ENCODE assay signal across 8 mouse cellular contexts in genomic region chr11:72796296-72796687, GRCm38 (mm10). TPM values are rescaled to one million over a fixed set of nuclear protein-coding genes. Genes with fewer than 3 reads are reported as not detected.
DNase-seq lines count a peak whose midpoint lies in the region; ATAC-seq and TF ChIP-seq lines count a peak whose summit lies in the region.

No protein-coding gene starts in this region.

- peak overlapping the region; percentile 97 for H3K9ac ChIP-seq in heart, adult 2 months (ENCODE audit: low read depth, low read length)
- peak overlapping the region; percentile 94 for H3K9ac ChIP-seq in embryonic facial prominence, embryonic 13.5 days

- whole genome bisulfite sequencing in heart, adult 2 months, result under 1% methylated on average over 42 of the region's 42 CpGs
- under 1% methylated on average over 42 of the region's 42 CpGs for WGBS in embryonic facial prominence, embryonic 13.5 days
- WGBS in limb, embryonic 10.5 days, result under 1% methylated on average over 42 of the region's 42 CpGs

- intact Hi-C loops in heart, adult 2 months (cut with DNase I), result loop anchor here (5.0 to 10.0 kb wide), 3 partner anchors 104 to 351 kb away; partner anchors contain the start of genes Ankfy1, Mybbp1a and Ube2g1
- intact Hi-C loops in left cerebral cortex, postnatal 4 days (cut with DNase I), result no loop called here

- H3K9me3 ChIP-seq in embryonic facial prominence, embryonic 13.5 days, result no peaks in the 10 kb centered on the region
- H3K9me3 ChIP-seq in limb, embryonic 10.5 days (replicated peaks), result no peaks in the 10 kb centered on the region

- no peaks in the 10 kb centered on the region for H3K27me3 ChIP-seq in heart, adult 2 months (ENCODE audit: control insufficient read depth, insufficient read depth, low read length)
- H3K27me3 ChIP-seq in C2C12 (ENCODE audit: control insufficient read depth, insufficient read depth, insufficient read length) (no peaks in the 10 kb centered on the region), myocyte (ENCODE audit: control insufficient read depth, insufficient read depth, insufficient read length) (no peaks in the 10 kb centered on the region)
- H3K27me3 ChIP-seq in embryonic facial prominence, embryonic 13.5 days, result no peaks in the 10 kb centered on the region
- no peaks in the 10 kb centered on the region for H3K27me3 ChIP-seq in limb, embryonic 10.5 days (ENCODE audit: low read depth, poor library complexity, severe bottlenecking)

- ATAC-seq in embryonic facial prominence, embryonic 13.5 days (ENCODE audit: insufficient number of reproducible peaks, insufficient read depth, low FRiP score, low TSS enrichment, low read depth), result peak; percentile 34

- peaks cover 14% of the 10 kb centered on the region for H3K79me2 ChIP-seq in heart, adult 2 months (replicated peaks; ENCODE audit: control insufficient read depth, insufficient read depth, low read length)
- H3K79me2 ChIP-seq in C2C12 (ENCODE audit: control insufficient read depth, insufficient read depth) (peaks cover 79% of the 10 kb centered on the region), myocyte (ENCODE audit: control insufficient read depth, insufficient read depth) (peaks cover 59% of the 10 kb centered on the region)

- peak overlapping the region; percentile 92 for H3K27ac ChIP-seq in heart, adult 2 months
- 0 out of 2 replicates have a peak overlapping the region, but pooled peaks have one; percentile 4 for H3K27ac ChIP-seq in embryonic facial prominence, embryonic 13.5 days
- peak overlapping the region; percentile 93 for H3K27ac ChIP-seq in limb, embryonic 10.5 days

- no peak for DNase-seq in heart, adult 2 months
- no peak for DNase-seq in heart, adult 8-10 months (ENCODE audit: low spot score)
- DNase-seq in limb, embryonic 10.5 days (ENCODE audit: low spot score), result peak; percentile 58
- no peak for DNase-seq in left cerebral cortex, postnatal 4 days
- no peak for DNase-seq in urinary bladder, postnatal 14 days (ENCODE audit: low spot score)

- TF ChIP-seq POLR2A in heart, adult 2 months (IDR thresholded peaks at IDR 0.05; ENCODE audit: insufficient read depth, low read depth, low read length), result no peak
- no peak for TF ChIP-seq POLR2A in myocyte (IDR thresholded peaks at IDR 0.05; ENCODE audit: insufficient read length, low read depth)

- no peak for TF ChIP-seq EP300 in heart, adult 2 months (IDR thresholded peaks at IDR 0.05; ENCODE audit: insufficient read depth, low read depth, low read length)

- peak overlapping the region; percentile 93 for H3K4me2 ChIP-seq in embryonic facial prominence, embryonic 13.5 days
- H3K4me2 ChIP-seq in myocyte (ENCODE audit: low read depth), result peak overlapping the region; percentile 84

- peaks cover 54% of the 10 kb centered on the region for H3K79me3 ChIP-seq in C2C12 (ENCODE audit: low read depth)

- peak overlapping the region; percentile 69 for H3ac ChIP-seq in C2C12 (ENCODE audit: control insufficient read depth, insufficient read length, low read depth)
- peak overlapping the region; percentile 95 for H3ac ChIP-seq in myocyte (ENCODE audit: control insufficient read depth, insufficient read length)

- H3K36me3 ChIP-seq in heart, adult 2 months (ENCODE audit: control insufficient read depth, insufficient read depth, low read length), result peaks cover 13% of the 10 kb centered on the region
- H3K36me3 ChIP-seq in C2C12 (ENCODE audit: control insufficient read depth, insufficient read depth), result peaks cover 19% of the 10 kb centered on the region
- no peaks in the 10 kb centered on the region for H3K36me3 ChIP-seq in embryonic facial prominence, embryonic 13.5 days
- no peaks in the 10 kb centered on the region for H3K36me3 ChIP-seq in limb, embryonic 10.5 days
- no peaks in the 10 kb centered on the region for H3K36me3 ChIP-seq in myocyte (ENCODE audit: control insufficient read depth, insufficient read depth)

- H3K4me3 ChIP-seq in heart, adult 2 months, result peak overlapping the region; percentile 74
- peak overlapping the region; percentile 92 for H3K4me3 ChIP-seq in C2C12 (ENCODE audit: insufficient read depth, poor library complexity, severe bottlenecking)
- H3K4me3 ChIP-seq in embryonic facial prominence, embryonic 13.5 days, result peak overlapping the region; percentile 98
- peak overlapping the region; percentile 98 for H3K4me3 ChIP-seq in limb, embryonic 10.5 days
- peak overlapping the region; percentile 89 for H3K4me3 ChIP-seq in myocyte

- H3K4me1 ChIP-seq in heart, adult 2 months (ENCODE audit: control insufficient read depth, insufficient read depth, low read length), result peaks cover 3% of the 10 kb centered on the region
- peaks cover 12% of the 10 kb centered on the region for H3K4me1 ChIP-seq in embryonic facial prominence, embryonic 13.5 days
- H3K4me1 ChIP-seq in limb, embryonic 10.5 days, result peaks cover 18% of the 10 kb centered on the region

- TF ChIP-seq CTCF in heart, adult 2 months (IDR thresholded peaks at IDR 0.05), result no peak
- no peak for TF ChIP-seq CTCF in C2C12 (IDR thresholded peaks at IDR 0.05; ENCODE audit: control insufficient read depth, insufficient read depth, insufficient read length)

TF ChIP-seq in C2C12, 6 proteins besides CTCF, POLR2A, EP300 and RAD21:
- no peak for TF ChIP-seq USF1 (IDR thresholded peaks at IDR 0.05; ENCODE audit: low read depth)
- peak; percentile 7 for TF ChIP-seq MAX (IDR thresholded peaks at IDR 0.05)
- TF ChIP-seq MYOD1 (IDR thresholded peaks at IDR 0.05; ENCODE audit: control insufficient read depth, insufficient read length, low read depth), result no peak
- TF ChIP-seq CEBPB (IDR thresholded peaks at IDR 0.05; ENCODE audit: low read depth), result no peak

TF ChIP-seq in myocyte, 11 proteins besides CTCF, POLR2A, EP300 and RAD21:
- TF ChIP-seq SRF (IDR thresholded peaks at IDR 0.05; ENCODE audit: control insufficient read depth, insufficient read length, low read depth) (no peak), TCF3 (IDR thresholded peaks at IDR 0.05; ENCODE audit: insufficient read length, low read depth) (no peak), TCF12 (IDR thresholded peaks at IDR 0.05; ENCODE audit: insufficient read depth, poor library complexity, severe bottlenecking) (no peak), CEBPB (IDR thresholded peaks at IDR 0.05; ENCODE audit: insufficient read depth, poor library complexity, severe bottlenecking) (no peak), POLR2AphosphoS2 (IDR thresholded peaks at IDR 0.05; ENCODE audit: insufficient read length, low read depth) (no peak), MYOG (IDR thresholded peaks at IDR 0.05; ENCODE audit: control insufficient read depth in 1 of 3, insufficient read depth in 1 of 3, insufficient read length in 2 of 3, low read depth in 2 of 3) (no peak), MAX (IDR thresholded peaks at IDR 0.05; ENCODE audit: low read depth) (no peak), USF1 (IDR thresholded peaks at IDR 0.05; ENCODE audit: low read depth) (no peak), E2F4 (IDR thresholded peaks at IDR 0.05; ENCODE audit: insufficient read depth) (no peak), MYOD1 (IDR thresholded peaks at IDR 0.05; ENCODE audit: control insufficient read depth in 1 of 3, insufficient read length in 2 of 3, low read depth in 2 of 3) (no peak), REST (IDR thresholded peaks at IDR 0.05; ENCODE audit: insufficient read depth, insufficient read length) (no peak)

RNA-seq across cellular contexts. Expression of gene Zzef1, which starts 0.3 kb away (rescaled TPM):
- total RNA-seq in heart, adult 2 months (2021), result 10 to 100 TPM; 17.4 to 17.5 TPM
- polyA plus RNA-seq in heart, adult 2 months (2012; rRNA removed), result 14.1 and 18.6 TPM in 2 replicates
- total RNA-seq in heart, adult 8-10 months (2022), result 10 to 100 TPM; 17.5 to 19.3 (median 18.8) TPM
- polyA plus RNA-seq in C2C12 (2012; fragmentation: generic; extraction: Trizol) (10.7 TPM), myocyte (2012; fragmentation: generic; extraction: Trizol) (8.1 TPM)
- polyA plus RNA-seq in embryonic facial prominence, embryonic 13.5 days (2015; fragmentation: Nextera tagmentation; extraction: Ambion mirVana), result 10.6 and 11.6 TPM in 2 replicates
- polyA plus RNA-seq in limb, embryonic 10.5 days (2016; fragmentation: Nextera tagmentation; extraction: Ambion mirVana), result 6.4 and 6.6 TPM in 2 replicates
- total RNA-seq in left cerebral cortex, postnatal 4 days (2021), result 10 to 100 TPM; 56.1 to 57.1 TPM

RNA-seq across cellular contexts. Expression of gene Cyb5d2, which starts 0.3 kb away (rescaled TPM):
- 10 to 100 TPM; 19.6 to 23.1 TPM for total RNA-seq in heart, adult 2 months (2021)
- polyA plus RNA-seq in heart, adult 2 months (2012; rRNA removed), result 10.7 and 16.7 TPM in 2 replicates
- 10 to 100 TPM; 23.7 to 26.3 (median 25.4) TPM for total RNA-seq in heart, adult 8-10 months (2022)
- 5.5 TPM for polyA plus RNA-seq in C2C12 (2012; fragmentation: generic; extraction: Trizol)
- 7.8 and 8.5 TPM in 2 replicates for polyA plus RNA-seq in embryonic facial prominence, embryonic 13.5 days (2015; fragmentation: Nextera tagmentation; extraction: Ambion mirVana)
- 3.6 and 4.7 TPM in 2 replicates for polyA plus RNA-seq in limb, embryonic 10.5 days (2016; fragmentation: Nextera tagmentation; extraction: Ambion mirVana)
- 6.9 TPM for polyA plus RNA-seq in myocyte (2012; fragmentation: generic; extraction: Trizol)
- 1 to 10 TPM; 6.5 to 7.3 TPM for total RNA-seq in left cerebral cortex, postnatal 4 days (2021)

Comparison
In these comparisons a context has a peak if more than half of its experiments do, and no peak if none do; other contexts are left out.
1. H3K27ac ChIP-seq: peak in every context shown above with its lines; median percentile 93 in limb, embryonic 10.5 days; 92 in heart, adult 2 months; 4 in embryonic facial prominence, embryonic 13.5 days.